Mouse (Mus musculus): ENCODE results near the gene Apod.

- TF ChIP-seq POLR2A (IDR thresholded peaks at IDR 0.05; ENCODE audit: borderline replicate concordance, control insufficient read depth, low read depth, low read length) (no peak), CTCF (IDR thresholded peaks at IDR 0.05; ENCODE audit: control insufficient read depth, insufficient read depth, low read length) (no peak)
These were observed 44.9 kb upstream of the Apod start for GRCm38 (mm10) chr16:31359542-31359941.

All from bone marrow, adult 2 months (tissue).